Mouse (Mus musculus) telencephalon, adult 2 months (tissue): ENCODE measurements at regions not wholly inside any gene's neighbourhood (a gene's known extent, or its start where the extent isn't known, plus 50 kb on each side); places are given as distances from the start of the nearest gene placed in this dataset.
"Not testable (repeated sequence)": the region's sequence is repeated elsewhere in the genome, so short reads cannot be mapped to it uniquely, and the experiment has no call there.

Source experiments
- DNase-seq: peaks from one replicate; pipeline ENCODE4 v3.0.0-alpha.2; 2011; ENCODE audit warnings: low read depth, low spot score

DNA sequence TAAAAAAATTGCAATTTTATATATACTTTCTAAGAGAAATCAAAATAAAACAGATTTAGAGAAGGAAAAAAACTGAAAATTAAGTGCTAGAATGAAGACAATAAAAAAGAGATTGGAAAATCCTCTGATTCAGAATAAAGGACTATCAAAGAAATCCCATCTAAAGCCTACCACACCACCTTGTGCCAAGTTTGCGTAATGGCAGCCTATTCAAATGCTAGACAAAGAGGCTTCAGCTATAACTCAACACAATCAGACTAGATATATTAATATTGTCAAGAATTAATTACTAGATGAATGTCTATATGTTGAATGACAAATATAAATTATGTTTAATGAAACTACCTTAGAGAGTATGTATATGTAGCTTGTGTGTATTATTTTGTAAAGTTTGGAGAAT lies 221.9 kb upstream of the Ascc3 start:
- DNase-seq: peak; percentile 16

DNA sequence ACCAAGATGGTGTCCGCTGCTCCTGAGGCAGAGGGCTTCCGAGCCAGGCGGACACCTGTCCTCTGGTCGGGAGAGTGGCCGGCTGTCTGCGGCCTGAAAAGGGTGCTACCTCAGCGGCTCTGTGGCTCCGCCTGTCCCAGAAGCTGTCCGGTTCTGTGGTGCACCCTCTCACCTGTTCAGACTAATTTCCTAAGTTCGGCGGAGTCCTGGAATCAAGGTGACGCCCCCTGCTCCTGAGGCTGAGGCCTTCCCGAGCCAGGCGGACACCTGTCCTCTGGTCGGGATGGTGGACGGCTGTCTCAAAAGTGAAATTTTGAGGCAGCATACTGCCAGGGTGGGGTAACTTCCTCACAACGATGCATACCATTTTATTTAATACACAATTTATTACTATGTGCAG lies 199.9 kb upstream of the Ascc3 start:
- not testable (repeated sequence) for DNase-seq
